Mouse (Mus musculus) forebrain, embryonic 13.5 days (tissue): ENCODE results near the gene Kbtbd8. TPM values are rescaled to one million over a fixed set of nuclear protein-coding genes. Genes with fewer than 3 reads are reported as not detected.

Experiments used
- ATAC-seq: fragments of 200-750 bp; cut with Nextera tagmentation; 2 replicates; pipeline ENCODE4 v1.8.0; 2017
- H3K27ac ChIP-seq: fragments of 300-500 bp; sonication (generic); 2 replicates; pipeline ENCODE4 v1.5.1; 2015; ENCODE audit warnings: inconsistent platforms, mild to moderate bottlenecking, moderate library complexity
- H3K27me3 ChIP-seq: fragments of 300-500 bp; sonication (generic); 2 replicates; pipeline ENCODE4 v1.6.1; 2015; ENCODE audit warnings: mild to moderate bottlenecking, inconsistent platforms
- H3K36me3 ChIP-seq: fragments of 300-500 bp; sonication (generic); 2 replicates; pipeline ENCODE4 v1.6.1; 2015; ENCODE audit warnings: mild to moderate bottlenecking, inconsistent platforms; ENCODE audit not compliant: poor library complexity, severe bottlenecking
- H3K4me1 ChIP-seq: fragments of 300-500 bp; sonication (generic); 2 replicates; pipeline ENCODE4 v1.6.1; 2015; ENCODE audit warnings: inconsistent platforms
- H3K4me2 ChIP-seq: fragments of 300-500 bp; sonication (generic); 2 replicates; pipeline ENCODE4 v1.6.1; 2015; ENCODE audit warnings: inconsistent platforms, mild to moderate bottlenecking, moderate library complexity
- H3K4me3 ChIP-seq: fragments of 300-500 bp; sonication (generic); 2 replicates; pipeline ENCODE4 v1.5.1; 2015; ENCODE audit warnings: mild to moderate bottlenecking, inconsistent platforms
- H3K9ac ChIP-seq: fragments of 300-500 bp; sonication (generic); 2 replicates; pipeline ENCODE4 v1.6.1; 2015; ENCODE audit warnings: mild to moderate bottlenecking, inconsistent platforms
- H3K9me3 ChIP-seq: fragments of 300-500 bp; sonication (generic); replicated peaks from 2 replicates; pipeline ENCODE4 v1.6.1; 2016; ENCODE audit warnings: inconsistent platforms
- WGBS: fragments of 180-500 bp; shearing (Covaris S2); methylation state at CpG from one replicate; pipeline ENCODE4 v1.1.7; 2015; 5-methylcytosine and 5-hydroxymethylcytosine counted together
- polyA plus RNA-seq: library from polyadenylated mRNA; unstranded; fragments of >200 nt; fragmentation: Nextera tagmentation; extraction: Ambion mirVana; gene quantifications from 2 replicates; pipeline ENCODE4 v1.2.1, GENCODE M21; 2015

Gene Kbtbd8
- 5.8 and 6.4 TPM in 2 replicates for polyA plus RNA-seq

GRCm38 (mm10) chr6:95116946-95117345 lies at the start of gene Kbtbd8:
Gene Kbtbd8, plus strand, starts transcription at chr6:95117240.
- Histone ChIP-seq H3K4me1 (peaks cover 18% of the 10 kb centered on the region), H3K9ac (peak within 1 kb of the TSS; percentile 86), H3K27ac (peak within 1 kb of the TSS; percentile 83), H3K27me3 (no peaks in the 10 kb centered on the region), H3K4me3 (peak within 1 kb of the TSS; percentile 85), H3K9me3 (no peaks in the 10 kb centered on the region), H3K36me3 (peaks cover 8% of the 10 kb centered on the region), H3K4me2 (peak within 1 kb of the TSS; percentile 76)
- 32% methylated on average over 13 of the region's 13 CpGs for WGBS
- ATAC-seq, result peak; percentile 13; the same call in 1 of the 2 replicates

- Histone ChIP-seq H3K4me3 (no peak overlapping the region), H3K4me2 (no peak overlapping the region), H3K4me1 (no peaks in the 10 kb centered on the region), H3K9me3 (0 out of 2 replicates have a peak, but pooled peaks cover 3% of the 10 kb centered on the region), H3K9ac (no peak overlapping the region), H3K36me3 (no peaks in the 10 kb centered on the region), H3K27ac (no peak overlapping the region), H3K27me3 (no peaks in the 10 kb centered on the region)
- no peak for ATAC-seq
- WGBS, result 90% methylated on average over 10 of the region's 10 CpGs
Measured at GRCm38 (mm10) chr6:95069753-95070152, 47.3 kb upstream of the Kbtbd8 start.

GRCm38 (mm10) chr6:95085276-95085675 lies 31.8 kb upstream of the Kbtbd8 start:
- Histone ChIP-seq H3K4me2 (no peak overlapping the region), H3K27ac (no peak overlapping the region), H3K36me3 (no peaks in the 10 kb centered on the region), H3K9me3 (no peaks in the 10 kb centered on the region), H3K9ac (no peak overlapping the region), H3K27me3 (no peaks in the 10 kb centered on the region), H3K4me1 (peaks cover 10% of the 10 kb centered on the region), H3K4me3 (no peak overlapping the region)
- 33% methylated on average over 1 of the region's 1 CpGs for WGBS
- ATAC-seq, result no peak

GRCm38 (mm10) chr6:95087154-95087846 lies 29.7 kb upstream of the Kbtbd8 start:
- Histone ChIP-seq H3K36me3 (no peaks in the 10 kb centered on the region), H3K27ac (no peak overlapping the region), H3K9ac (no peak overlapping the region), H3K4me3 (no peak overlapping the region), H3K4me2 (no peak overlapping the region), H3K27me3 (no peaks in the 10 kb centered on the region), H3K9me3 (no peaks in the 10 kb centered on the region), H3K4me1 (peaks cover 10% of the 10 kb centered on the region)
- peak; percentile 59 for ATAC-seq
- 41% methylated on average over 6 of the region's 6 CpGs for WGBS

GRCm38 (mm10) chr6:95088075-95088474 lies 29.0 kb upstream of the Kbtbd8 start:
- Histone ChIP-seq H3K27ac (no peak overlapping the region), H3K9ac (no peak overlapping the region), H3K36me3 (no peaks in the 10 kb centered on the region), H3K4me1 (peaks cover 10% of the 10 kb centered on the region), H3K27me3 (no peaks in the 10 kb centered on the region), H3K4me3 (no peak overlapping the region), H3K9me3 (no peaks in the 10 kb centered on the region), H3K4me2 (no peak overlapping the region)
- 47% methylated on average over 4 of the region's 4 CpGs for WGBS
- ATAC-seq, result no peak

GRCm38 (mm10) chr6:95094695-95095094 lies 22.3 kb upstream of the Kbtbd8 start:
- 71% methylated on average over 2 of the region's 2 CpGs for WGBS
- no peak for ATAC-seq

GRCm38 (mm10) chr6:95098366-95099109 lies 18.5 kb upstream of the Kbtbd8 start:
- WGBS, result 24% methylated on average over 21 of the region's 21 CpGs
- H3K27ac ChIP-seq, result no peak overlapping the region
- H3K36me3 ChIP-seq, result no peaks in the 10 kb centered on the region
- ATAC-seq, result peak; percentile 69; the same call in 1 of the 2 replicates
- no peaks in the 10 kb centered on the region for H3K9me3 ChIP-seq
- H3K4me1 ChIP-seq, result no peaks in the 10 kb centered on the region
- H3K4me2 ChIP-seq, result no peak overlapping the region
- H3K27me3 ChIP-seq, result peaks cover 11% of the 10 kb centered on the region; the same call in 1 of the 2 replicates
- H3K4me3 ChIP-seq, result no peak overlapping the region
- no peak overlapping the region for H3K9ac ChIP-seq

More at GRCm38 (mm10) chr6:95094695-95095094, 22.3 kb upstream of the Kbtbd8 start:
- Histone ChIP-seq H3K27me3 (peaks cover 11% of the 10 kb centered on the region; the same call in 1 of the 2 replicates), H3K36me3 (no peaks in the 10 kb centered on the region), H3K4me2 (no peak overlapping the region), H3K4me1 (no peaks in the 10 kb centered on the region), H3K9me3 (no peaks in the 10 kb centered on the region), H3K9ac (no peak overlapping the region), H3K27ac (no peak overlapping the region), H3K4me3 (no peak overlapping the region)

GRCm38 (mm10) chr6:95103706-95104105 lies 13.3 kb upstream of the Kbtbd8 start:
- no peak for ATAC-seq

GRCm38 (mm10) chr6:95108437-95108836 lies 8.6 kb upstream of the Kbtbd8 start:
- H3K4me3 ChIP-seq, result no peak overlapping the region
- H3K27ac ChIP-seq, result no peak overlapping the region
- no peaks in the 10 kb centered on the region for H3K9me3 ChIP-seq
- H3K9ac ChIP-seq, result no peak overlapping the region
- no peak for ATAC-seq
- no peaks in the 10 kb centered on the region for H3K4me1 ChIP-seq
- no peaks in the 10 kb centered on the region for H3K27me3 ChIP-seq
- no peaks in the 10 kb centered on the region for H3K36me3 ChIP-seq
- no peak overlapping the region for H3K4me2 ChIP-seq

More at GRCm38 (mm10) chr6:95103706-95104105, 13.3 kb upstream of the Kbtbd8 start:
- Histone ChIP-seq H3K4me1 (no peaks in the 10 kb centered on the region), H3K9me3 (no peaks in the 10 kb centered on the region), H3K27me3 (peaks cover 5% of the 10 kb centered on the region; the same call in 1 of the 2 replicates), H3K4me2 (no peak overlapping the region), H3K4me3 (no peak overlapping the region), H3K27ac (no peak overlapping the region), H3K9ac (no peak overlapping the region), H3K36me3 (no peaks in the 10 kb centered on the region)
- WGBS, result 28% methylated on average over 3 of the region's 3 CpGs

- no peaks in the 10 kb centered on the region for H3K4me1 ChIP-seq
- no peaks in the 10 kb centered on the region for H3K27me3 ChIP-seq
- no peak overlapping the region for H3K9ac ChIP-seq
- H3K36me3 ChIP-seq, result no peaks in the 10 kb centered on the region
- no peaks in the 10 kb centered on the region for H3K9me3 ChIP-seq
- H3K4me3 ChIP-seq, result no peak overlapping the region
- 79% methylated on average over 6 of the region's 6 CpGs for WGBS
- no peak overlapping the region for H3K27ac ChIP-seq
- no peak for ATAC-seq
- no peak overlapping the region for H3K4me2 ChIP-seq
Measured at GRCm38 (mm10) chr6:95109691-95110450, 7.2 kb upstream of the Kbtbd8 start.

- H3K4me1 ChIP-seq, result peaks cover 3% of the 10 kb centered on the region; the same call in 1 of the 2 replicates
- no peak overlapping the region for H3K4me2 ChIP-seq
- no peak overlapping the region for H3K9ac ChIP-seq
- ATAC-seq, result no peak
- H3K27me3 ChIP-seq, result no peaks in the 10 kb centered on the region
- no peaks in the 10 kb centered on the region for H3K9me3 ChIP-seq
- no peaks in the 10 kb centered on the region for H3K36me3 ChIP-seq
- WGBS, result 71% methylated on average over 5 of the region's 5 CpGs
- H3K4me3 ChIP-seq, result no peak overlapping the region
- no peak overlapping the region for H3K27ac ChIP-seq
Measured at GRCm38 (mm10) chr6:95112015-95112414, 5.0 kb upstream of the Kbtbd8 start.

- no peaks in the 10 kb centered on the region for H3K9me3 ChIP-seq
- peaks cover 3% of the 10 kb centered on the region for H3K36me3 ChIP-seq
- H3K27me3 ChIP-seq, result no peaks in the 10 kb centered on the region
- no peak for ATAC-seq
- WGBS, result 60% methylated on average over 8 of the region's 8 CpGs
- no peak overlapping the region for H3K9ac ChIP-seq
- H3K4me1 ChIP-seq, result peaks cover 18% of the 10 kb centered on the region
- no peak overlapping the region for H3K27ac ChIP-seq
- H3K4me3 ChIP-seq, result no peak overlapping the region
- peak overlapping the region; percentile 53; the same call in 1 of the 2 replicates for H3K4me2 ChIP-seq
Measured at GRCm38 (mm10) chr6:95116513-95116912, 527 bp upstream of the Kbtbd8 start.
